Mouse (Mus musculus): ENCODE data around the gene Exosc1.

- no peak for TF ChIP-seq GATA1 (IDR thresholded peaks at IDR 0.05; ENCODE audit: low read length)
- TF ChIP-seq TAL1 (IDR thresholded peaks at IDR 0.05; ENCODE audit: low read length), result no peak
These were observed 49.5 kb upstream of the Exosc1 start for GRCm38 (mm10) chr19:41982791-41983150.

Data from erythroblast, embryonic 14.5 days (primary cell).